Mouse (Mus musculus) erythroblast, embryonic 14.5 days (primary cell): Measurements from ENCODE around the gene H2afz. TPM values are rescaled to one million over a fixed set of nuclear protein-coding genes. Genes with fewer than 3 reads are reported as not detected.

ENCODE experiments used
- H3K27me3 ChIP-seq: 2 replicates; pipeline ENCODE4 v1.6.1; 2012; ENCODE audit warnings: inconsistent platforms; ENCODE audit not compliant: control insufficient read depth
- H3K36me3 ChIP-seq: 2 replicates; pipeline ENCODE4 v1.6.1; 2012; ENCODE audit warnings: mild to moderate bottlenecking, inconsistent platforms; ENCODE audit not compliant: control insufficient read depth
- H3K4me1 ChIP-seq: 2 replicates; pipeline ENCODE4 v1.6.1; 2012; ENCODE audit warnings: inconsistent platforms; ENCODE audit not compliant: control insufficient read depth
- H3K4me3 ChIP-seq: replicated peaks from 2 replicates; pipeline ENCODE3; 2012; ENCODE audit warnings: moderate library complexity, mild to moderate bottlenecking, inconsistent platforms
- H3K9me3 ChIP-seq: 2 replicates; pipeline ENCODE4 v1.6.1; 2012; ENCODE audit warnings: low read length, inconsistent platforms, mixed read lengths; ENCODE audit not compliant: control insufficient read depth
- GATA1 ChIP-seq: IDR thresholded peaks from 2 replicates; pipeline ENCODE4 v1.6.1; 2012; ENCODE audit warnings: low read length, inconsistent platforms, mixed read lengths
- TAL1 ChIP-seq: IDR thresholded peaks from 3 replicates; pipeline ENCODE4 v1.6.1; 2012; ENCODE audit warnings: low read length, inconsistent platforms, mixed read lengths
- polyA plus RNA-seq: library from polyadenylated mRNA; stranded (reverse); fragments of >175 nt; gene quantifications from 2 replicates; pipeline ENCODE4 v1.2.3, GENCODE M21; 2012

Gene H2afz
- polyA plus RNA-seq, 1 experiment, result 289 TPM

DNA sequence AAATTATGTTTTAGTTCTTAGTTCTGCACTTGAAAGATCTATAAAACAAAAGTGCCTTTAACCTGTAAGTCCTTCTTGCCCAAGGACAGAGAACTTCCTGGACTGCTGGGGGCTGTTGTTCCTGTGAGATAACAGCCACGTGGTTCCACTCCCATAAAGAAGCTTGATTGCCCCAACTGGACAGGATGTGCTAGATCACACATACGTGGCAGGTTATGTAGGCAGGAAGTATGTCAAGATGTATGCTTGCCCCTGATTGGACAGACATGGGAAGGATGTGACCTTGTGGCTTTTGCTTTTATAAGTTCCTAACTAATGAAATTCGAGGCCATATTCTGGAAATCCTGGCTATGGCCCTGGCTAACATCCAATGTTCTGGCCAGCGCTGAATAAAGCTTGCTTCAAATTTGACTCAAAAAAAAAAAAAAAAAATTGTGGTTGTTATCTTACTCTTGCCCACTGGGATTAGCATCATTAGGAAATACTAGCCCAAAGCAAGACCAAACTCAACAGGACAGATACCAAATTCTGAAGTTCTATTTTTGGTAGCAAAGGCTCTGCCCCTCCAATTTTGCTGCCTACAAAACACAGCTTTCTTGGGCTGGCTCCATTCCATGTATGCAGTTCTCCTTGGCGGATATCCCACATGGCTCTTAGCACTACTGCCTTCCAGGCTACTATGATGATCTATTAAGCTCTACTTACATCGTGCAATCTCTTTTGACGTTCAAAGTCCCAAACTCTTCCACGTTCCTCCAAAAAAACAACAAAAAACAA lies 3.7 kb upstream of the H2afz start:
- Histone ChIP-seq H3K36me3 (peaks cover 5% of the 10 kb centered on the region), H3K27me3 (peaks cover 7% of the 10 kb centered on the region; the same call in 1 of the 2 replicates)

GRCm38 (mm10) chr3:137861436-137861835 lies 2.9 kb upstream of the H2afz start:
- Histone ChIP-seq H3K4me3 (no peak overlapping the region), H3K36me3 (peaks cover 12% of the 10 kb centered on the region), H3K27me3 (peaks cover 7% of the 10 kb centered on the region; the same call in 1 of the 2 replicates), H3K9me3 (no peaks in the 10 kb centered on the region), H3K4me1 (peaks cover 23% of the 10 kb centered on the region)
- TF ChIP-seq TAL1 (no peak), GATA1 (no peak)

More for the DNA sequence above, 3.7 kb upstream of the H2afz start:
- no peak overlapping the region for H3K4me3 ChIP-seq
- peaks cover 18% of the 10 kb centered on the region for H3K4me1 ChIP-seq
- no peak for TF ChIP-seq TAL1
- TF ChIP-seq GATA1, result no peak
- no peaks in the 10 kb centered on the region for H3K9me3 ChIP-seq

- Histone ChIP-seq H3K4me3 (no peak overlapping the region), H3K9me3 (no peaks in the 10 kb centered on the region), H3K27me3 (peaks cover 2% of the 10 kb centered on the region; the same call in 1 of the 2 replicates), H3K4me1 (peaks cover 31% of the 10 kb centered on the region), H3K36me3 (peaks cover 21% of the 10 kb centered on the region)
- TF ChIP-seq TAL1, result no peak; the same call in 2 of the 3 replicates
- no peak for TF ChIP-seq GATA1
Observed at GRCm38 (mm10) chr3:137862600-137862999, 1.7 kb upstream of the H2afz start.

DNA sequence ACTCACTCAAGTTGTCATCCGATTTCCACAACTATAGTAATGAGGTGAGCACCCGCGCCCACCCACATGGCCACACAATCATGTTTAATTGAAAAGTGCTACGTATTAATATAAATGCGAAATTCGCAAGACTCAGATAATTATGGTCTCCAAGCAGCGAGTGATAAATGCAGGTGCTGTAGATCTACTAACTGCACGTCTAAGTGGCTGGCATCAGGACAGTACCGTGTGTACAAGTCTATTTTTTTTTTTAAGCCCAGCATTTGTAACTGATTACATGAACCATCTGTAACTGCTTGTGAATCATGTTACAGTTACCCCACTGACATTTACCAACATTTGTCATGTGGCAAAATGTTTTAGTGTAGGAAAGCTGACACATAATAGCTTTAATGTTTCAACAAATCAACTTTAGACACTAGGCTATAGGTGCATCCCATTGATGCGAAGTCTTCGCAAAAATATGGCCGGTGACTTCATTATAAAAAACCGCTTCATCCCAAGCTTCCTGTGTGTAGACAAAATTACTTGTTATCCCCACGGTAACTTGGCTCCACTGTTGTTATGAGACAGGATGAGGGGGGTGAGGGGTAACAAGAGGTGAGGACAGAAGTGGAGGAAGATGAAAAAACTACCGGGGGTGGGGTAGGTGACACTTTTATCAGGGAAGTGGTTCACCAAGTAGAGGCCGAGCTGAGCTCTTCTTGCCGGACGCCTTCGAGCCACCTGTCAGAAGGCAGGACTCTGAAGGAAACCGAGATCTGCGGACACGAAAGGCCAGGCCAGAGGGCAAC lies 760 bp upstream of the H2afz start:
- Histone ChIP-seq H3K4me1 (peaks cover 37% of the 10 kb centered on the region), H3K27me3 (no peaks in the 10 kb centered on the region), H3K9me3 (no peaks in the 10 kb centered on the region), H3K36me3 (peaks cover 21% of the 10 kb centered on the region), H3K4me3 (peak overlapping the region; percentile 98)
- TF ChIP-seq TAL1 (no peak), GATA1 (no peak)

DNA sequence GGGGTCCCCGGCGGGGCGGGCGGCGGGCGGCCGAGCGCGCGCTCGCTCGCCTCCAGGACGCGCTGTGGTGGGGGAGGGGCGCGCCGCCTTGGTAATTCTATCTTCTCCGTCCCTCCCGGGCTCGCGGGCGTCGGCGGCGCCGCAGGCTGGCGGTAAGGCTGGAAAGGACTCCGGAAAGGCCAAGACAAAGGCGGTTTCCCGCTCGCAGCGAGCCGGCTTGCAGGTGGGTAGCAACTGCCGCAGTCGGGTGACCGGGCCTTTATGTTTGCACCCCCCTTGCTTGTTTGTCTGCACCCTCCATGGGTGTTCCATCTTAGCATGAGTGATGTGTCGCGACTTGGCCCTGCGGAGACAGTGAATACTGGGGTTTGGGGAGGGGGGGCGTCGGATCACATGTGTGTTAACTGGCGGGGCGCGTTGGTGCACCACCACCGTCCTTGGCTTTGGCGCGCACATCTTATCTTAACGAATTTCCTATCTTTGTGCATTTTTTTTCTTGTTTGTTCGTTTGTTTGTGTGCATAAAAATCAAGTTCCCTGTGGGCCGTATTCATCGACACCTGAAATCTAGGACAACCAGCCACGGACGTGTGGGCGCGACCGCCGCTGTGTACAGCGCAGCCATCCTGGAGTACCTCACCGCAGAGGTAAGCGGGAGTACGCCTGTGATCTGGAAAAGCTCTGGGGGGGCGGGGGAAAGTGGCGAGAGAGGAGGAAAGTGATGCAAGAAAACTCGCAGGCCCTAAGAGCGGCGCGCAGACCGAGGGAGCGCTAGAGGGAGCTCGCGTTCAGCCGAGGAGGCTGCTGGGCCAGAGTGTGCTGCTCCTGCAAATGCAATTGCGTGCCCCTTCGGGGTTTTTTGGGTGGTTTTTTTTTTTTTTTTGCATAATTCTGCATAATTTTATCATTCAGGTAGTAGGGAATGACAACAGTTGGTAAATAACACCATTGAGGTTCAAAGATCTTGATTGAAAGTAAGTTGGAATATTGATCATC lies 998 bp downstream of the H2afz start:
- Histone ChIP-seq H3K4me3 (peak overlapping the region; percentile 98), H3K9me3 (no peaks in the 10 kb centered on the region), H3K36me3 (peaks cover 28% of the 10 kb centered on the region), H3K4me1 (peaks cover 46% of the 10 kb centered on the region), H3K27me3 (no peaks in the 10 kb centered on the region)
- TF ChIP-seq TAL1 (no peak), GATA1 (no peak)

DNA sequence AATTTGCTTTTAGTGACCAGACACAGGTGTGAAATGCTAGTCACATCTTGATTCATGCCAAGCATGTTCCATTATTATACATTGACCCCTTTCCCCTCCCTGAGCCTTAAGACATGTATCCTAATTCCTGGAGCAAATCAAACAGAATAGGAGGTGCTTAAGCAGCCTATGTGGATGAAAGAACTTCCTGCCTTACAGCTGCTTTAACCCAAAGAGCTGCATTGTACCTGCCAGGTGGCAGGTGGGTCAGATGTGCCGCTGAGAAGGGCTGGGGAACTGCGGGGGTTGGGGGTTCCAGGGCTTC lies 2.8 kb downstream of the H2afz start:
- Histone ChIP-seq H3K4me1 (peaks cover 44% of the 10 kb centered on the region), H3K27me3 (no peaks in the 10 kb centered on the region), H3K4me3 (peak overlapping the region; percentile 85), H3K9me3 (no peaks in the 10 kb centered on the region), H3K36me3 (peaks cover 30% of the 10 kb centered on the region)
- no peak for TF ChIP-seq TAL1
- TF ChIP-seq GATA1, result no peak

- H3K9me3 ChIP-seq, result no peaks in the 10 kb centered on the region
- no peak for TF ChIP-seq GATA1
- no peak for TF ChIP-seq TAL1
- H3K36me3 ChIP-seq, result peaks cover 30% of the 10 kb centered on the region
- H3K4me3 ChIP-seq, result peak within 1 kb of the TSS; percentile 85
- H3K4me1 ChIP-seq, result peaks cover 44% of the 10 kb centered on the region
- no peaks in the 10 kb centered on the region for H3K27me3 ChIP-seq
Observed at GRCm38 (mm10) chr3:137867437-137868093, 3.3 kb downstream of the H2afz start, which contains the start of gene Dnajb14. Dnajb14 (plus strand) TSS chr3:137867675.
